Mouse (Mus musculus): ENCODE data around the gene Il1r1. TPM values are rescaled to one million over a fixed set of nuclear protein-coding genes. Genes with fewer than 3 reads are reported as not detected.

Gene Il1r1
- polyA plus RNA-seq, 1 experiment from 2014 or later: 1.7 TPM

DNA sequence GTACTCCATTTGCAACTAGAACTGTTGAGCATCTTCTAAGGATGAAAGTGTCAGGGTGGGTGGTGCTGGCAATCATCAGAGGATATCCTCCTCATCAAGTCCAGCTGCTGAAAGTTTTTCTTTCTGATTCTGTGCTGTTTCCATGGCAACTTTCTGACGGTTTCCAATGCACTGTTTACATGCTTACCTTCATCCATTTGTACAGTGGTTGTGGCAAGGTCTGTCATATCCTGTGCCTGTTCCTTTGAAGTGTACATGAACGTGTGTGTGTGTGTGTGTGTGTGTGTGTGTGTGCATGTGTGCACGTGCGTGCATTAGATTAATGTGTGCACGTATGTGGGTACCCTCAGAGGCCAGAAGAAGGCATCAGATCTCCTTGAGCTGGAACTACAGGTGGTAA, 34.9 kb upstream of the Il1r1 start:
- H3K4me3 ChIP-seq (ENCODE audit: low read depth, low read length): no peak overlapping the region
- no peak overlapping the region for H3K9ac ChIP-seq (ENCODE audit: low read depth, low read length)
- no peaks in the 10 kb centered on the region for H3K4me1 ChIP-seq (replicated peaks; ENCODE audit: control insufficient read depth, insufficient read depth, low read length)
- H3K36me3 ChIP-seq (ENCODE audit: control insufficient read depth, insufficient read depth, low read length): no peaks in the 10 kb centered on the region
- no peaks in the 10 kb centered on the region for H3K27me3 ChIP-seq (ENCODE audit: control insufficient read depth, insufficient read depth, low read length)
- no peak for ATAC-seq (ENCODE audit: low FRiP score)
- no peaks in the 10 kb centered on the region for H3K9me3 ChIP-seq (ENCODE audit: control insufficient read depth, low read length)
- no peak overlapping the region for H3K4me2 ChIP-seq (replicated peaks; ENCODE audit: low read depth, low read length)
- DNase-seq (ENCODE audit: low spot score): no peak
- H3K27ac ChIP-seq (ENCODE audit: low read depth, low read length): no peak overlapping the region
- 86% methylated on average over 5 of the region's 5 CpGs for WGBS

DNA sequence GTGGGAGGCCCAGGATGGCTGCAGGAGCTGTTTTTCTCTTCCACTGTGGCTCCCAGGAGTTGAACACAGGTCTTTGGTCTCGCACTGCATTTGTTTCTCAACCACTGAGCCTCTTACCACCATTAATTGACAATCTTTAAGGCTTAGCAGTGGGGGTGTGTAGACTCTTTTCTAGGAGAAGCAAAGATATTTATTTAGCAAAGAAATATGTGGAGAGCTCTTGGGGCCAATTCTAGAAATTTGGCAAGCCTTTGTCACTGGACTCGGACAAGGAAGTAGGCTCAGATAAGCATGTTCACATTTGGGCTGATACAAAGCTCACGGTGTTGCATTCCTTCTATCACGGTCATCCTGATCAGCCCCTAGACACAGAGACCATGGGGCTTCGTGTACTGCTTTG, 34.0 kb upstream of the Il1r1 start:
- H3K9me3 ChIP-seq (ENCODE audit: control insufficient read depth, low read length): no peaks in the 10 kb centered on the region
- whole genome bisulfite sequencing: 91% methylated on average over 5 of the region's 5 CpGs
- ATAC-seq (ENCODE audit: low FRiP score): no peak

DNA sequence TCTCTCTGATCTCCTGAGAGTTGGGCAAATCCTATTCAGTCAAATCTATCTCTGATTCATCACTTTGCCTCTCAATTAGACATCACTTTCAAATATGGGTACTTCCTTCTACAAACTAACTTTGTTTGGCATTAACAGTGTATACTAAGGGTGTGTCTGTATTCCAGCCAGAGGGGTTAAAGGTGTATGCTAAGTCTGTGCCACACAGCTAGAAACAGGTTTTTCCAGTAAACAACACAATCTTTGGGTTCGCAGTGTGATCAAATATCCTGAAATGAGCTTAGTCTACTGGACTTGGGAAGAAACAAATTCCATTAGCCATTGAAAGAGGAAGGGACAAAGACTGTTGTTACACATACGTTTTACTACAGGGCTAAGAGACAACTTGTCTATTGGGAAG, 30.6 kb upstream of the Il1r1 start:
- ATAC-seq (ENCODE audit: low FRiP score): no peak
- DNase-seq (ENCODE audit: low spot score): no peak
- H3K4me3 ChIP-seq (ENCODE audit: low read depth, low read length): no peak overlapping the region
- H3K36me3 ChIP-seq (ENCODE audit: control insufficient read depth, insufficient read depth, low read length): no peaks in the 10 kb centered on the region
- H3K27me3 ChIP-seq (ENCODE audit: control insufficient read depth, insufficient read depth, low read length): no peaks in the 10 kb centered on the region
- 79% methylated on average over 2 of the region's 2 CpGs for WGBS
- H3K9me3 ChIP-seq (ENCODE audit: control insufficient read depth, low read length): no peaks in the 10 kb centered on the region
- no peak overlapping the region for H3K27ac ChIP-seq (ENCODE audit: low read depth, low read length)
- H3K4me2 ChIP-seq (replicated peaks; ENCODE audit: low read depth, low read length): no peak overlapping the region
- H3K4me1 ChIP-seq (replicated peaks; ENCODE audit: control insufficient read depth, insufficient read depth, low read length): no peaks in the 10 kb centered on the region
- no peak overlapping the region for H3K9ac ChIP-seq (ENCODE audit: low read depth, low read length)

More for the DNA sequence above, 34.0 kb upstream of the Il1r1 start:
- H3K4me1 ChIP-seq (replicated peaks; ENCODE audit: control insufficient read depth, insufficient read depth, low read length): no peaks in the 10 kb centered on the region
- H3K9ac ChIP-seq (ENCODE audit: low read depth, low read length): no peak overlapping the region
- H3K36me3 ChIP-seq (ENCODE audit: control insufficient read depth, insufficient read depth, low read length): no peaks in the 10 kb centered on the region
- no peak overlapping the region for H3K27ac ChIP-seq (ENCODE audit: low read depth, low read length)
- H3K27me3 ChIP-seq (ENCODE audit: control insufficient read depth, insufficient read depth, low read length): no peaks in the 10 kb centered on the region
- H3K4me3 ChIP-seq (ENCODE audit: low read depth, low read length): no peak overlapping the region
- no peak overlapping the region for H3K4me2 ChIP-seq (replicated peaks; ENCODE audit: low read depth, low read length)
- no peak for DNase-seq (ENCODE audit: low spot score)

DNA sequence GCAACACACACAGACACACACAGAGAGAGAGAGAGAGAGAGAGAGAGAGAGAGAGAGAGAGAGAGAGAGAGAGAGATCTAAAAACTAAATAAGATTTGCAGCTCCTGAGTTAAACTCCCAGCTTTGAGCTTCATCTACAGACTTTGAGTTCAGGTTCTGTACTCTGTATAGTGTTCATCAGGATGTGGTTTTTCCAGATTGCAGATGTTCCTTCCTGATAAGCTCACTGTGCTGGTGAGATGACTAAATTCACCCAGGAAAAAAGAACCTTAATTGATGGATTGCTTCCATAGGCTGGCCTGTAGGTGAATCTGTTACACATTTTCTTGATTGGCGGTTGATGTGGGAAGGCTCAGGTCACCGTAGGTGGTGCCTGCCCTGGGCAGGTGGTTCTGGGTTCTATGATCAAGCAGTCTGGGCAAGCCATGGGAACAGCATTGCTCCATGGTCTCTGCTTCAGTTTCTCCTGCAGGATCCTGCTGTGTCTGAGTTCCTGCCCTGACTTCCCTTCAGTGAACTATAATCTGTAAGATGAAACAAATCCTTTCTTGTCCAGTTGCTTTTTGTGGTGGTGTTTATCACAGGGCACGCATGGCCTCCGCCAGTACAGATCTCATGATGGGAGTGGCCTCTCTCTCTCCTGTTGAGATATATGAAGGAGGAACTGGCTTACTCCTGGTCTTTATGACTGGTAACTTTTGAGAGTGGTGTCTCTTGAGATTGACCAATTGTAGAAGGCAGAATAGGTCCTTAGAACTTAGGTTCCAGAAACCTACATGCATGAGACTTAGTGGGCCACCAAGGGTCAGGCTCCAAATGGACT, 11.3 kb upstream of the Il1r1 start:
- H3K4me1 ChIP-seq (replicated peaks; ENCODE audit: control insufficient read depth, insufficient read depth, low read length): no peaks in the 10 kb centered on the region
- H3K4me2 ChIP-seq (replicated peaks; ENCODE audit: low read depth, low read length): no peak overlapping the region
- no peak for ATAC-seq (ENCODE audit: low FRiP score)
- 90% methylated on average over 4 of the region's 4 CpGs for WGBS
- DNase-seq (ENCODE audit: low spot score): no peak
- no peaks in the 10 kb centered on the region for H3K27me3 ChIP-seq (ENCODE audit: control insufficient read depth, insufficient read depth, low read length)
- H3K27ac ChIP-seq (ENCODE audit: low read depth, low read length): no peak overlapping the region
- no peaks in the 10 kb centered on the region for H3K9me3 ChIP-seq (ENCODE audit: control insufficient read depth, low read length)
- H3K4me3 ChIP-seq (ENCODE audit: low read depth, low read length): no peak overlapping the region
- no peaks in the 10 kb centered on the region for H3K36me3 ChIP-seq (ENCODE audit: control insufficient read depth, insufficient read depth, low read length)
- no peak overlapping the region for H3K9ac ChIP-seq (ENCODE audit: low read depth, low read length)

DNA sequence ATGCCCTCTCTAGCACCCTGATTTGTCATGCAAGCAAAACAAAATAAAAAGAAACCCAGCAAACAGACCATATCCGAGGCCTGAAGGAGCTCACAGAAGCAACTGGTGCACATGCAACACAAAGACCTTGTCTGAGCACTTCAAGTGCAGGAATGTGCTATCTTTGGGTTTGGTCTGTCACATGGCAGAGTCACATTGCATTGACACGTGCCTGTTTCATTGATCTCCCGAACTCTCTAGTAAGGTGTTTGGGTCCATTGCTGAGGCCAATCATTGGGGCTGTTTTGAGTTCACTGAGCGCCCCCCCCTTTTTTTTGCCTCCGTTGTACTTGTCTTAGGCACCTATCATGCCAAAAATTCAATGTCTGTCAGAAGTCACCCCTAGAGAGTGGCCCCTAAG, 7.4 kb upstream of the Il1r1 start:
- Histone ChIP-seq H3K27ac (ENCODE audit: low read depth, low read length) (no peak overlapping the region), H3K27me3 (ENCODE audit: control insufficient read depth, insufficient read depth, low read length) (no peaks in the 10 kb centered on the region), H3K36me3 (ENCODE audit: control insufficient read depth, insufficient read depth, low read length) (no peaks in the 10 kb centered on the region), H3K9me3 (ENCODE audit: control insufficient read depth, low read length) (no peaks in the 10 kb centered on the region), H3K4me1 (replicated peaks; ENCODE audit: control insufficient read depth, insufficient read depth, low read length) (no peaks in the 10 kb centered on the region), H3K9ac (ENCODE audit: low read depth, low read length) (no peak overlapping the region), H3K4me3 (ENCODE audit: low read depth, low read length) (no peak overlapping the region), H3K4me2 (replicated peaks; ENCODE audit: low read depth, low read length) (no peak overlapping the region)
- no peak for ATAC-seq (ENCODE audit: low FRiP score)
- DNase-seq (ENCODE audit: low spot score): no peak
- 88% methylated on average over 5 of the region's 5 CpGs for WGBS

DNA sequence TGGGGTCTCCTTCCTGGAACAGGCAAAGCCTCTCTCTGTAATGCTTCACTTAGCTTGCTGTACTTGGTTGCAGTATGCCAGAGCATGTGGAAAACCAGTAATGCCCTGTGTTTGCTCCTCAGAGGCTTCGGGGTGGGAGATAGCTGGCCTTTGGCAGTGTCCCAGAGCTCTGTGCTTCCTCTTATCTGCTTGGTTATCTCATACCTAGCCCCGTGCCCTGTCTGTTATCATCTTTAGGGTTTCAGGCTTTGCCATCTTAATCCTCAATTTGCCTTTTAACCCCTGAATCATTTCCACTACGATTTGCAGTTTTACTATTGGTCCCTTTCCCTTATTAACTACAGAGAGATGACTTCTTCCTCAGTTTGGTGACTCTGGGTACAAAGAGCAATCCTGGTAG, 6.3 kb upstream of the Il1r1 start:
- H3K9me3 ChIP-seq (ENCODE audit: control insufficient read depth, low read length): no peaks in the 10 kb centered on the region
- no peaks in the 10 kb centered on the region for H3K27me3 ChIP-seq (ENCODE audit: control insufficient read depth, insufficient read depth, low read length)
- H3K9ac ChIP-seq (ENCODE audit: low read depth, low read length): no peak overlapping the region
- H3K36me3 ChIP-seq (ENCODE audit: control insufficient read depth, insufficient read depth, low read length): no peaks in the 10 kb centered on the region
- H3K4me3 ChIP-seq (ENCODE audit: low read depth, low read length): no peak overlapping the region
- H3K4me2 ChIP-seq (replicated peaks; ENCODE audit: low read depth, low read length): no peak overlapping the region
- DNase-seq (ENCODE audit: low spot score) (no peak), ATAC-seq (ENCODE audit: low FRiP score) (no peak)
- H3K4me1 ChIP-seq (replicated peaks; ENCODE audit: control insufficient read depth, insufficient read depth, low read length): no peaks in the 10 kb centered on the region
- H3K27ac ChIP-seq (ENCODE audit: low read depth, low read length): no peak overlapping the region
- WGBS: 80% methylated on average over 3 of the region's 3 CpGs

DNA sequence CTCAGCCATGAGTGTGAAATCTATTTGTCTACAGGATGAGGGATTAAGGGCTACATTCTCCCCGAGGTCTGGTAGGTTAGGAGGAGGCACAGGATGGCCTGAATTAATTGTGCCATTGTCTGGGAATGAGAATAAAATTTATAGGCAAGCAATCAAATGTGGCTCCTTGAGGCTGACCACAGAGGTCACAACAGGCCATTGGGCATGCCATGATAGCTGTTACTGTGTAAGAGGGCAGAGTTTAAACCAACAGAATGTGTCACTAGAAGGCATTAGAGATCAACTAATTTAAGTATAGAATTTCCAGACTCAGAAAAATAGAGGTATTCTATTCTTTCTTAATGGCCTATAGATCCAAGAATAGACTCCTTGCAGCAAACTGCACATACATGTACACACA, 4.3 kb upstream of the Il1r1 start:
- Histone ChIP-seq H3K9ac (ENCODE audit: low read depth, low read length) (no peak overlapping the region), H3K27ac (ENCODE audit: low read depth, low read length) (no peak overlapping the region), H3K4me2 (replicated peaks; ENCODE audit: low read depth, low read length) (no peak overlapping the region), H3K27me3 (ENCODE audit: control insufficient read depth, insufficient read depth, low read length) (no peaks in the 10 kb centered on the region), H3K4me1 (replicated peaks; ENCODE audit: control insufficient read depth, insufficient read depth, low read length) (no peaks in the 10 kb centered on the region), H3K9me3 (ENCODE audit: control insufficient read depth, low read length) (no peaks in the 10 kb centered on the region), H3K4me3 (ENCODE audit: low read depth, low read length) (no peak overlapping the region), H3K36me3 (ENCODE audit: control insufficient read depth, insufficient read depth, low read length) (no peaks in the 10 kb centered on the region)
- DNase-seq (ENCODE audit: low spot score) (no peak), ATAC-seq (ENCODE audit: low FRiP score) (no peak)
- 76% methylated on average over 1 of the region's 1 CpGs for WGBS

DNA sequence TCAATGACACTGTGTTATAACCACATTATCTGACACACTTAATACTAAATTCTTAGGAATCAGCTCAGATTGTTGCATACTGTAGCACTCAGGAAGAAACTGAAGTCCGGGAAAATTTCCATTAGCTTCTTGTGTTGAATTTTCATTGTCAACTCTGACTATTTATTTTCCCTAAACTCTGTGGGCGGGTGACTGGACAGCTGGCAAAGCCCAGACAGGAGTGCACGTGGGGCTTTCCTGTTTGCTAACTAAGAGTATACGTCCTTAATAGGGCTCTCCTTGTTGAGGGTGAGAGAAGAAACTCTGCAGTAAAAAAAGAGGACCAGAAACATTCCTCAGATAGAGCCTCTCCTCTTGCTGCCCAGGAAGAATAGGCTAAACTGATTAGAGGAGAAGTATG, 3.0 kb upstream of the Il1r1 start:
- no peaks in the 10 kb centered on the region for H3K4me1 ChIP-seq (replicated peaks; ENCODE audit: control insufficient read depth, insufficient read depth, low read length)
- H3K9me3 ChIP-seq (ENCODE audit: control insufficient read depth, low read length): no peaks in the 10 kb centered on the region
- 78% methylated on average over 4 of the region's 4 CpGs for WGBS
- no peak overlapping the region for H3K4me3 ChIP-seq (ENCODE audit: low read depth, low read length)
- no peaks in the 10 kb centered on the region for H3K27me3 ChIP-seq (ENCODE audit: control insufficient read depth, insufficient read depth, low read length)
- ATAC-seq (ENCODE audit: low FRiP score) (no peak), DNase-seq (ENCODE audit: low spot score) (no peak)
- no peak overlapping the region for H3K4me2 ChIP-seq (replicated peaks; ENCODE audit: low read depth, low read length)
- no peak overlapping the region for H3K9ac ChIP-seq (ENCODE audit: low read depth, low read length)
- no peaks in the 10 kb centered on the region for H3K36me3 ChIP-seq (ENCODE audit: control insufficient read depth, insufficient read depth, low read length)
- no peak overlapping the region for H3K27ac ChIP-seq (ENCODE audit: low read depth, low read length)

DNA sequence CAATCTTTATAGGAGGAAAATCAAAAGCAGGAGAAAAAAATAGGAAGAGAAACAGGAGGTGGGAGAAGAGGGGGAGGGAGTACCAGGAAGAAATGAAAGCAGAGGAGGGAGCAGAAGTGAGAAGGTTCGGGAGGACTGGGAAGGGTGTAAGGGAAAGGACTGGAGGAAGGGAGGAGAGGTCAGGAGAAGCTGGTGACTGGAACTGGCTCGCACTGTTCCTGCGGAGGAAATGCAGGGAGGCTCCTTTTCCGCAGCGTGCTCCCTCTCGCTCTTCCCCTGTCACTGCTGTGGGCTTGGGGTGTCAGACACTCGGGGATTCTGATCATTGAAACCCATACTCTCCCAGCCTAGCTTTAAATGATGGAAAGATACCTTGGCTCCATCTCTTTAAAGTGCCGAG, 2.2 kb upstream of the Il1r1 start:
- Histone ChIP-seq H3K4me2 (replicated peaks; ENCODE audit: low read depth, low read length) (no peak overlapping the region), H3K27ac (ENCODE audit: low read depth, low read length) (no peak overlapping the region), H3K27me3 (ENCODE audit: control insufficient read depth, insufficient read depth, low read length) (no peaks in the 10 kb centered on the region), H3K9ac (ENCODE audit: low read depth, low read length) (no peak overlapping the region), H3K36me3 (ENCODE audit: control insufficient read depth, insufficient read depth, low read length) (no peaks in the 10 kb centered on the region), H3K9me3 (ENCODE audit: control insufficient read depth, low read length) (no peaks in the 10 kb centered on the region), H3K4me3 (ENCODE audit: low read depth, low read length) (no peak overlapping the region), H3K4me1 (replicated peaks; ENCODE audit: control insufficient read depth, insufficient read depth, low read length) (no peaks in the 10 kb centered on the region)
- DNase-seq (ENCODE audit: low spot score): no peak
- no peak for ATAC-seq (ENCODE audit: low FRiP score)
- WGBS: 81% methylated on average over 8 of the region's 8 CpGs
